In genomic region chr8:44937141-44937825, GRCm38 (mm10) we compare ENCODE assay signal across 8 mouse cellular contexts. TPM values are rescaled to one million over a fixed set of nuclear protein-coding genes. Genes with fewer than 3 reads are reported as not detected.
A peak's percentile ranks its signal among the peaks of the same experiment; 100 is the strongest.
DNase-seq lines count a peak whose midpoint lies in the region; ATAC-seq and TF ChIP-seq lines count a peak whose summit lies in the region.

No protein-coding gene starts in this region.

- H3K36me3 ChIP-seq in ES-Bruce4 (ENCODE audit: control insufficient read depth, insufficient read depth, low read length, poor library complexity, severe bottlenecking) = 0 out of 2 replicates have a peak, but pooled peaks cover 3% of the 10 kb centered on the region
- no peaks in the 10 kb centered on the region for H3K36me3 ChIP-seq in forebrain, postnatal 0 days (ENCODE audit: insufficient read depth)
- H3K36me3 ChIP-seq in hindbrain, embryonic 13.5 days = no peaks in the 10 kb centered on the region

- peak; percentile 77 for TF ChIP-seq EP300 in ES-Bruce4 (IDR thresholded peaks at IDR 0.05; ENCODE audit: insufficient read depth, low read depth, low read length)

- H3K9me3 ChIP-seq in ES-Bruce4 (replicated peaks; ENCODE audit: control insufficient read depth, insufficient read depth, low read length, poor library complexity, severe bottlenecking) = no peaks in the 10 kb centered on the region
- no peaks in the 10 kb centered on the region for H3K9me3 ChIP-seq in forebrain, postnatal 0 days (ENCODE audit: low read length)
- H3K9me3 ChIP-seq in hindbrain, embryonic 13.5 days = no peaks in the 10 kb centered on the region

- no peaks in the 10 kb centered on the region for H3K27me3 ChIP-seq in ES-Bruce4 (ENCODE audit: control insufficient read depth, insufficient read depth, low read length, poor library complexity, severe bottlenecking)
- no peaks in the 10 kb centered on the region; the same call in 1 of the 2 replicates for H3K27me3 ChIP-seq in forebrain, postnatal 0 days (ENCODE audit: insufficient read depth, low read length)
- 0 out of 2 replicates have a peak, but pooled peaks cover 2% of the 10 kb centered on the region for H3K27me3 ChIP-seq in hindbrain, embryonic 13.5 days

- H3K9ac ChIP-seq in ES-Bruce4 (ENCODE audit: low read depth, poor library complexity, severe bottlenecking) = peak overlapping the region; percentile 85
- H3K9ac ChIP-seq in forebrain, postnatal 0 days = peak overlapping the region; percentile 52
- peak overlapping the region; percentile 81 for H3K9ac ChIP-seq in hindbrain, embryonic 13.5 days

- peak overlapping the region; percentile 72 for H3K4me3 ChIP-seq in ES-Bruce4 (ENCODE audit: low read depth, low read length)
- H3K4me3 ChIP-seq in brown adipose tissue, adult 24 weeks (ENCODE audit: insufficient read depth, low read depth, low read length) = peak overlapping the region; percentile 70
- peak overlapping the region; percentile 73 for H3K4me3 ChIP-seq in forebrain, postnatal 0 days (ENCODE audit: low read depth, low read length)
- peak overlapping the region; percentile 79 for H3K4me3 ChIP-seq in hindbrain, embryonic 13.5 days

- ATAC-seq in forebrain, postnatal 0 days = no peak
- ATAC-seq in hindbrain, embryonic 13.5 days (ENCODE audit: low FRiP score) = no peak

- peak; percentile 73 for DNase-seq in forebrain, postnatal 0 days
- DNase-seq in layer of hippocampus, postnatal 36 days = peak; percentile 53 to 64
- peak; percentile 44 for DNase-seq in lung, postnatal 25 days (ENCODE audit: low spot score)
- DNase-seq in right cerebral cortex, postnatal 14 days = peak; percentile 66
- no peak for DNase-seq in thymus, postnatal 25 days

- peak overlapping the region; percentile 97 for H3K27ac ChIP-seq in ES-Bruce4 (ENCODE audit: insufficient read depth, low read length)
- H3K27ac ChIP-seq in brown adipose tissue, adult 24 weeks (replicated peaks; ENCODE audit: low read depth, low read length) = no peak overlapping the region
- peak overlapping the region; percentile 54; the same call in 1 of the 2 replicates for H3K27ac ChIP-seq in forebrain, postnatal 0 days (ENCODE audit: low read depth, low read length)
- H3K27ac ChIP-seq in hindbrain, embryonic 13.5 days = peak overlapping the region; percentile 86

- peaks cover 3% of the 10 kb centered on the region for H3K4me1 ChIP-seq in ES-Bruce4 (ENCODE audit: control insufficient read depth, insufficient read depth, low read length)
- no peaks in the 10 kb centered on the region; the same call in 1 of the 2 replicates for H3K4me1 ChIP-seq in brown adipose tissue, adult 24 weeks (ENCODE audit: control insufficient read depth, insufficient read depth, insufficient read length, low read length)
- H3K4me1 ChIP-seq in forebrain, postnatal 0 days (ENCODE audit: insufficient read depth) = no peaks in the 10 kb centered on the region
- peaks cover 17% of the 10 kb centered on the region for H3K4me1 ChIP-seq in hindbrain, embryonic 13.5 days (replicated peaks)

- no peak for TF ChIP-seq CTCF in ES-Bruce4 (IDR thresholded peaks at IDR 0.05; ENCODE audit: low read depth, low read length)
- peak; percentile 59 for TF ChIP-seq CTCF in forebrain, postnatal 0 days (IDR thresholded peaks at IDR 0.05; ENCODE audit: low read depth)

- WGBS in forebrain, postnatal 0 days = 1% methylated on average over 34 of the region's 34 CpGs
- under 1% methylated on average over 34 of the region's 34 CpGs for whole genome bisulfite sequencing in hindbrain, embryonic 13.5 days

- TF ChIP-seq POLR2A in ES-Bruce4 (IDR thresholded peaks at IDR 0.05; ENCODE audit: insufficient read depth, low read length) = no peak

- peak overlapping the region; percentile 95 for H3K4me2 ChIP-seq in forebrain, postnatal 0 days (ENCODE audit: low read depth)
- peak overlapping the region; percentile 94 for H3K4me2 ChIP-seq in hindbrain, embryonic 13.5 days

RNA-seq across cellular contexts. Expression of gene Fat1, which starts 2.0 kb away (rescaled TPM):
- 175 and 182 TPM in 2 replicates for polyA plus RNA-seq in ES-Bruce4 (2011; ENCODE audit: insufficient read depth, insufficient read length, low read depth, missing spikeins)
- 6.1 and 9.8 TPM in 2 replicates for polyA plus RNA-seq in brown adipose tissue, adult 24 weeks (2012; ENCODE audit: insufficient read depth, insufficient read length, missing spikeins)
- total RNA-seq in forebrain, postnatal 0 days (2014; rRNA removed) = 47.0 and 66.7 TPM in 2 replicates
- polyA plus RNA-seq in forebrain, postnatal 0 days (2015; fragmentation: Nextera tagmentation; extraction: Ambion mirVana) = 6.4 and 8.0 TPM in 2 replicates
- 12.7 and 13.9 TPM in 2 replicates for polyA plus RNA-seq in hindbrain, embryonic 13.5 days (2015; fragmentation: Nextera tagmentation; extraction: Ambion mirVana)
- total RNA-seq in layer of hippocampus, postnatal 36 days (2021) = 10 to 100 TPM; 21.6 to 27.6 TPM

Comparison
In these comparisons a context has a peak if more than half of its experiments do, and no peak if none do; other contexts are left out.
1. RNA of gene Fat1, which starts 2.0 kb away (polyA plus RNA-seq): 175 to 182 TPM in ES-Bruce4; 12.7 to 13.9 TPM in hindbrain, embryonic 13.5 days, 6.4 to 8.0 TPM in forebrain, postnatal 0 days and 6.1 to 9.8 TPM in brown adipose tissue, adult 24 weeks; every median in the first group is over 10 times any median in the second.
2. Peak in every context shown above with its lines, with median percentiles within 50 percentile points of each other: H3K4me3 ChIP-seq and H3K9ac ChIP-seq.